Mouse (Mus musculus): ENCODE data around the gene Zfp523. TPM values are rescaled to one million over a fixed set of nuclear protein-coding genes. Genes with fewer than 3 reads are reported as not detected.
A peak's percentile ranks its signal among the peaks of the same experiment; 100 is the strongest.

The Zfp523 gene
- polyA plus RNA-seq, 1 experiment from 2014 or later: 43.8 TPM

DNA sequence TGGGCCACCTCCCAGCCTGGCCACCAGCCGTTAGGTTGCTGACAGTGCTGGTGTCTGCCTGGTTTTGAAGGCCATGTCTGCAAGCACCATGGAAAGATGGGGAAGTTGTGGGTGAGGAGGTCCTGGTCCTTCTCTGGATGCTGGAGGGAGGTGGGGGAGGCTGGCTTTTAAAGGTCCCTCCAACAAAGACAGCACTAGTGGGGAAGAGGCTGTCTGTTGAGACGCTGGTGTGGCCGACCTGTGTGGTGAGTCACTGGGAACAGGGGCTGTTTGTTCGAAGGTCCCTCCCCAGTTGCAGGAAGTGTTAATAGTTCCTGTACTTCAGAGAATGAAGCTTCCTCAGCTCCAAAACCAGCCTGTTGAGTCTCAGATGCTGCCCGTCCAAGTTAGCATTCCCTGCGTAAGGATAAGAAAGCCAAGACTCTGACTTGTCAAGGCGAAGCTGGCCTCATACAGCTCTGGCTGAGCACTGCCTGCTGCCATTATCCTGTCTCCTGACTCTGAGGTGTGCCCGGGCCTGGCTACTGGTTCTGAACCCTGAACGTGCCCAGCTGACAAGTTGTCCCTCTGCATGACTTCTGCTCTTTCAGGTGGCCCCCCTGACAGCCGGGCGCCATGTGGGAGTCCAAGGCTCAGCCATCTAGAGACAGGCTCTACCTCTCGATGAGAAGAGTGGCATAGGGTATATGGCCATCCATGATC, 74.8 kb downstream of the Zfp523 start:
- H3K9me3 ChIP-seq (replicated peaks): no peaks in the 10 kb centered on the region
- H3K36me3 ChIP-seq: no peaks in the 10 kb centered on the region
- H3K27ac ChIP-seq (replicated peaks): no peak overlapping the region
- no peak overlapping the region for H3K4me2 ChIP-seq
- no peak overlapping the region for H3K4me3 ChIP-seq (replicated peaks)
- ATAC-seq (ENCODE audit: low FRiP score): no peak
- no peak overlapping the region for H3K9ac ChIP-seq (replicated peaks)
- 87% methylated on average over 12 of the region's 12 CpGs for WGBS
- H3K27me3 ChIP-seq (replicated peaks): no peaks in the 10 kb centered on the region
- H3K4me1 ChIP-seq: peaks cover 49% of the 10 kb centered on the region

DNA sequence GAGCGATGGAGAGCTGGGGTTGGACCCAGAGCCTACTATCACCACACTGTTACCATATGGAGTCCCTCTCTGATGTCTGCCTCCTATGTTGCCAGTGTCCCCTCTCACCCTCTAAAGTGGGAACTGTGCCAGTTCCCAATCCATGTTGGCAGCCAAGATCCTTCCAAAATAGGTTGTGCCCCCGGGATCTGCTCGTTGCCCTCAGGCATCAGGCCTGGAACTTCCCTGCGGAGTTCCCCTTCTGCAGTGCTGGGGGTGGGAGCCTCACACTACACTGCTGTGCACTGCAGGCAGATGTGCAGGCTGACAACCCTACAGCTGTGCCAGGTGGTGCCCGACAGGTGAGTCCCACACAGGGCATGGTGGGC, 75.3 kb downstream of the Zfp523 start:
- no peaks in the 10 kb centered on the region for H3K9me3 ChIP-seq (replicated peaks)
- no peaks in the 10 kb centered on the region for H3K27me3 ChIP-seq (replicated peaks)
- 0 out of 2 replicates have a peak overlapping the region, but pooled peaks have one; percentile 33 for H3K27ac ChIP-seq (replicated peaks)
- 71% methylated on average over 5 of the region's 5 CpGs for WGBS
- H3K9ac ChIP-seq (replicated peaks): no peak overlapping the region
- no peak overlapping the region for H3K4me3 ChIP-seq (replicated peaks)
- no peaks in the 10 kb centered on the region for H3K36me3 ChIP-seq
- peaks cover 49% of the 10 kb centered on the region for H3K4me1 ChIP-seq
- H3K4me2 ChIP-seq: no peak overlapping the region
- no peak for ATAC-seq (ENCODE audit: low FRiP score)

DNA sequence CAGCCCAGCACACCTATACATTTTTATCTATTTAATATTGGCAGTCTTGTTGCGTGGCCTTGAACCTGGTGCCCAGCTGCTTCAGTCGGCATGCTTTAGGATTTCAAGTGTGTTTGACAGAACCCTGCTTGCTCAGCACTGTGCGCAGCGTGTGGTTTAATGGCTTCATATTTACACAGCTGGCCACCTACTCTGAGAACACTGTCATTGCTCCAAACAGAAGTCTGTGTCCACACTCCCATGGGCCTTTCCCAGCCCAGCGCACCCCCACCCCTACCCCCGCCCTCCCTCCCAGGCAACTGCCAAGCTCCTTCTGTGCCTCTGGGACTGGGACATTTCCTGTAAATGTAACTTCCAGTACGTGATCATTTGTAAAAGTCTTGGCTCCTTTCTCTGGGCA, 76.3 kb downstream of the Zfp523 start:
- Histone ChIP-seq H3K27me3 (replicated peaks) (no peaks in the 10 kb centered on the region), H3K9me3 (replicated peaks) (no peaks in the 10 kb centered on the region), H3K36me3 (no peaks in the 10 kb centered on the region), H3K27ac (replicated peaks) (no peak overlapping the region), H3K9ac (replicated peaks) (no peak overlapping the region), H3K4me2 (no peak overlapping the region), H3K4me1 (peaks cover 51% of the 10 kb centered on the region), H3K4me3 (replicated peaks) (no peak overlapping the region)
- ATAC-seq (ENCODE audit: low FRiP score): no peak
- WGBS: 62% methylated on average over 7 of the region's 7 CpGs

DNA sequence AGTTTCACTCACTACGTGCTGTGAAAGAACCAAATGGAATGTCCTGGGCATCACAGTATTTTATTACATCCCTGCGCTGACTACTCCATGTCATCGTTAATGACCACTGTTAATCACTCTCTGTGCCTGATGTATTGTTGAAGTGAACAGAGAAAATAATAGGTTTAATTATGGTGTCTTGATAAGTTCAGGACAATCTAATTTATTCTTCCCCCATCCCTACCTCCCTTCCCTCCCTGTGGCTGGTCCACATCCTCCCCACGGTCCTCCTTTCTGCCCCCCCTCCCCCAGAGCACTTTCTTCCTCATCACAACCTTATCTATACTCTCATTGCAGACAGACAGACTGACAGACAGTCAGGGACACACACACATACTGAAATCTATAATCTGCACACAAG, 77.9 kb downstream of the Zfp523 start:
- peak; percentile 45; the same call in 1 of the 2 replicates for ATAC-seq (ENCODE audit: low FRiP score)
- H3K4me2 ChIP-seq: no peak overlapping the region
- H3K27ac ChIP-seq (replicated peaks): peak overlapping the region; percentile 71
- H3K36me3 ChIP-seq: no peaks in the 10 kb centered on the region
- no peak overlapping the region for H3K4me3 ChIP-seq (replicated peaks)
- no peaks in the 10 kb centered on the region for H3K9me3 ChIP-seq (replicated peaks)
- H3K27me3 ChIP-seq (replicated peaks): no peaks in the 10 kb centered on the region
- WGBS: 20% methylated on average over 4 of the region's 4 CpGs
- H3K9ac ChIP-seq (replicated peaks): no peak overlapping the region
- peaks cover 42% of the 10 kb centered on the region for H3K4me1 ChIP-seq

Other genes with a start within 250 kb of the Zfp523 start
- 1.4 and 1.8 TPM in 2 replicates for gene Tcp11, start 96.5 kb upstream of the Zfp523 start, polyA plus RNA-seq (2015; fragmentation: Nextera tagmentation; extraction: Ambion mirVana)
- gene Scube3, start 35.0 kb upstream of the Zfp523 start, polyA plus RNA-seq (2015; fragmentation: Nextera tagmentation; extraction: Ambion mirVana): 3.6 and 4.6 TPM in 2 replicates
- gene Def6, start 30.6 kb downstream of the Zfp523 start, polyA plus RNA-seq (2015; fragmentation: Nextera tagmentation; extraction: Ambion mirVana): 8.6 and 24.0 TPM in 2 replicates
- gene Ppard, start 55.6 kb downstream of the Zfp523 start, polyA plus RNA-seq (2015; fragmentation: Nextera tagmentation; extraction: Ambion mirVana): 1.3 and 1.7 TPM in 2 replicates
- gene Fance, start 136.4 kb downstream of the Zfp523 start, polyA plus RNA-seq (2015; fragmentation: Nextera tagmentation; extraction: Ambion mirVana): 26.3 and 30.3 TPM in 2 replicates
- gene Rpl10a, start 151.3 kb downstream of the Zfp523 start, polyA plus RNA-seq (2015; fragmentation: Nextera tagmentation; extraction: Ambion mirVana): 329 and 387 TPM in 2 replicates
- 1.5 and 3.2 TPM in 2 replicates for gene Tead3, start 173.7 kb downstream of the Zfp523 start, polyA plus RNA-seq (2015; fragmentation: Nextera tagmentation; extraction: Ambion mirVana)
- 1.1 and 1.5 TPM in 2 replicates for gene Tulp1, start 188.1 kb downstream of the Zfp523 start, polyA plus RNA-seq (2015; fragmentation: Nextera tagmentation; extraction: Ambion mirVana)

All from neural tube, embryonic 15.5 days (tissue).